Mouse (Mus musculus) heart, postnatal 0 days (tissue): Measurements from ENCODE around the gene Klf6. TPM values are rescaled to one million over a fixed set of nuclear protein-coding genes. Genes with fewer than 3 reads are reported as not detected.

Experiments used
- ATAC-seq: fragments of 200-750 bp; cut with Nextera tagmentation; 2 replicates; pipeline ENCODE4 v1.8.0; 2017; ENCODE audit warnings: low read depth, moderate number of reproducible peaks, moderate library complexity; ENCODE audit not compliant: insufficient read depth
- DNase-seq: peaks from one replicate; pipeline ENCODE4 v3.0.0-alpha.2; 2016; ENCODE audit warnings: low spot score
- H3K27ac ChIP-seq: fragments of 300-500 bp; sonication (generic); 2 replicates; pipeline ENCODE4 v1.5.1; 2014; ENCODE audit warnings: low read depth, mild to moderate bottlenecking
- H3K27me3 ChIP-seq: fragments of 300-500 bp; sonication (generic); 2 replicates; pipeline ENCODE4 v1.6.1; 2014; ENCODE audit warnings: low read length, mixed read lengths; ENCODE audit not compliant: control insufficient read depth, insufficient read depth
- H3K36me3 ChIP-seq: fragments of 300-500 bp; sonication (generic); replicated peaks from 2 replicates; pipeline ENCODE4 v1.6.1; 2014; ENCODE audit warnings: low read length, mixed read lengths; ENCODE audit not compliant: control insufficient read depth, insufficient read depth
- H3K4me1 ChIP-seq: fragments of 300-500 bp; sonication (generic); 2 replicates; pipeline ENCODE4 v1.6.1; 2014; ENCODE audit warnings: antibody characterized with exemption; ENCODE audit not compliant: control insufficient read depth, insufficient read depth
- H3K4me2 ChIP-seq: fragments of 300-500 bp; sonication (generic); 2 replicates; pipeline ENCODE4 v1.6.1; 2014; ENCODE audit warnings: low read depth, mild to moderate bottlenecking, low read length, moderate library complexity
- H3K4me3 ChIP-seq: fragments of 300-500 bp; sonication (generic); 2 replicates; pipeline ENCODE4 v1.5.1; 2014; ENCODE audit warnings: low read depth, low read length
- H3K9ac ChIP-seq: fragments of 300-500 bp; sonication (generic); replicated peaks from 2 replicates; pipeline ENCODE4 v1.6.1; 2014; ENCODE audit warnings: low read depth, low read length, mixed read lengths
- H3K9me3 ChIP-seq: fragments of 300-500 bp; sonication (generic); replicated peaks from 2 replicates; pipeline ENCODE4 v1.6.1; 2016; ENCODE audit warnings: low read length; ENCODE audit not compliant: control insufficient read depth
- CTCF ChIP-seq: IDR thresholded peaks from 2 replicates; pipeline ENCODE4 v1.5.1; 2016; ENCODE audit warnings: antibody characterized with exemption, control low read depth, low read depth
- EP300 ChIP-seq: IDR thresholded peaks from 2 replicates; pipeline ENCODE4 v1.6.1; 2016; ENCODE audit warnings: antibody characterized with exemption, low read depth
- WGBS: fragments of 180-500 bp; shearing (Covaris S2); extraction: QIAGEN DNeasy Blood & Tissue Kit; methylation state at CpG from one replicate; pipeline ENCODE4 v1.1.7; 2014; 5-methylcytosine and 5-hydroxymethylcytosine counted together
- polyA plus RNA-seq: library from polyadenylated mRNA; unstranded; fragments of >200 nt; fragmentation: Nextera tagmentation; extraction: Ambion mirVana; gene quantifications from 2 replicates; pipeline ENCODE4 v1.2.1, GENCODE M21; 2015
- total RNA-seq: library from RNA; depleted of rRNA; stranded (reverse); fragments of >200 nt; gene quantifications from 2 replicates; pipeline ENCODE4 v1.2.3, GENCODE M21; 2014; ENCODE audit warnings: low replicate concordance

Klf6 gene
- total and polyA plus RNA-seq, 2 experiments from 2014 or later: 59.6 to 65.3 TPM

DNA sequence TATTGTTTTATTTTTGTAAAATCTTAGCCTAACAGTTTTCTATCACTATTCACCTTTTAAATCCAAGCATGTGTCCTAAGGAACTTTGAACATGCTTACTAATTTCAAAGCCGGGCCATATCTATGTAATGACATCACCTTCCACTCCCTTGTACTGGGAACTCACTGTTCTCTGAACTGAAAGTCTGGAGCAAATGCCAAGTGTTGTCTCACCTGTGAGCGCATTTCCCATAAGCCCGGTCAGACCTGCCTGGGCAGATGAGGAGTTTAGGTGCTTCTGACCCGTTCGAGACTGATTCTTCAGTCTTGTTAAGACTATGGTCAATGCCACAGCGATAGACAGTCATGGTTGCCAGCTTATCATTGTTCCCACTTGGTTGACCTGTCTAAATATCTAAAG, 19.9 kb upstream of the Klf6 start:
- Histone ChIP-seq H3K4me2 (no peak overlapping the region), H3K9ac (no peak overlapping the region), H3K27ac (peak overlapping the region; percentile 50), H3K4me1 (peaks cover 21% of the 10 kb centered on the region), H3K36me3 (no peaks in the 10 kb centered on the region), H3K27me3 (no peaks in the 10 kb centered on the region), H3K4me3 (no peak overlapping the region), H3K9me3 (no peaks in the 10 kb centered on the region)
- no peak for TF ChIP-seq CTCF
- peak; percentile 48 for TF ChIP-seq EP300
- WGBS: 54% methylated on average over 6 of the region's 6 CpGs
- peak; percentile 75 for DNase-seq
- peak; percentile 40; the same call in 1 of the 2 replicates for ATAC-seq

DNA sequence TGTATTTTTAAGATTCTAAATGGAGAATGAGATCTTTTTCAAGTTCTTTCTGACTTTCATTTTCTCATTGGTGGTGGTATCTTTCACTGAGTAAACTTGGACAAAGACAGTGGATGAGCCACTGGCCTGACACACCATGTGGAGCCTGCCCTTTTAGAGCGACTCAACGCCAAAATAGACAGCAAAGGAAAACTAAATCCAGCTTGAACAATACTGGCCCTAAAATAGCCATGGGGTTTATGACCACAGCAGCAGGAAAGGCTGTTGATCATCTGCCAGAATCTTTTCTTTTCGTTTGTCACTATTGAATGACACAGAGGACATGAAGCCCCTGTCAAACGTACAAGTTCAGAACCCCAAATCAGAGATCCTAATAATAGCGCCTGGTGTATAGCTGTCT, 18.4 kb upstream of the Klf6 start:
- ATAC-seq (no peak), DNase-seq (peak; percentile 45)
- TF ChIP-seq CTCF: no peak
- TF ChIP-seq EP300: no peak
- Histone ChIP-seq H3K27ac (peak overlapping the region; percentile 60), H3K9ac (no peak overlapping the region), H3K9me3 (no peaks in the 10 kb centered on the region), H3K36me3 (no peaks in the 10 kb centered on the region), H3K4me2 (no peak overlapping the region), H3K4me1 (peaks cover 21% of the 10 kb centered on the region), H3K4me3 (no peak overlapping the region), H3K27me3 (no peaks in the 10 kb centered on the region)
- 20% methylated on average over 5 of the region's 5 CpGs for WGBS

DNA sequence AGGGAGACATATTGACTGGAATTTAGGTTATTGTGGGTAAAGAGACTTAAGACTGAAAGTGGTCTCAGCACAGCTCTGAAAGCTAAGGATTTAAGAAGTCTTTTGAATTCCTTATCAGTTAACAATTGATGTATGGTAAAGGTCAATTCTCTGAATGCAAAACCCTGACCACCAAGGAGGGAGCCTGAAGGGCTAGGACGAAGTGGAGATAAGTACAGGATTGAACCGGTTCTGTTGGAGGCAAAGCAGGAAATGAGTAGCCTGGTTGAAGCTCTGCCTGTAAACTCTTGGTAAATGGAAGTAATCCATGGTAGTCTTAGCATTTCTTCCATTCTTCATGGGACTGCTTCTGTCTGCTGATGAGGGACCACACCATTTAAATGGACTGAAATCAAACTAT, 17.5 kb upstream of the Klf6 start:
- no peaks in the 10 kb centered on the region for H3K27me3 ChIP-seq
- H3K4me1 ChIP-seq: peaks cover 21% of the 10 kb centered on the region
- no peak overlapping the region for H3K4me3 ChIP-seq
- H3K27ac ChIP-seq: 0 out of 2 replicates have a peak overlapping the region, but pooled peaks have one; percentile 60
- TF ChIP-seq EP300 (no peak), CTCF (no peak)
- no peak overlapping the region for H3K4me2 ChIP-seq
- no peak overlapping the region for H3K9ac ChIP-seq
- ATAC-seq (no peak), DNase-seq (no peak)
- no peaks in the 10 kb centered on the region for H3K9me3 ChIP-seq
- WGBS: 34% methylated on average over 2 of the region's 2 CpGs
- H3K36me3 ChIP-seq: no peaks in the 10 kb centered on the region

DNA sequence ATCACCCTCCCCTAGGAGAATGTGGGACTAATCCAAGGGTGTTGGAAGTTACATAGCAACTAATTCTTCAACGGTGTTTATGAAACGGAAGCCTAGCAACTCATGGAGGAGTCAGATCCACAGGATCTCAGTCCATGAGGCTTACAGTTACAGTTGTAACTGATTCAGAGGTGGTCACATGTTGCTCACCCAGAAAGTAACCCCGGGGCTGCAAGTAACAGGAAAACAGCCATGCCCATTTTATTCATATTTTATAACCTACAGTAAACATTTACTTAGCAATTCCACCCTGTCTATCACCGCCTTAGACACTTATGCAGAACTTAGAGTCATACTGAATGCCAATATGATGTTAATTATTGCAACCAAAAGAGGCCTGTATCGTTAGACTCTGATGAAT, 16.9 kb upstream of the Klf6 start:
- no peaks in the 10 kb centered on the region for H3K36me3 ChIP-seq
- no peak overlapping the region for H3K4me3 ChIP-seq
- WGBS: 88% methylated on average over 5 of the region's 5 CpGs
- no peak overlapping the region for H3K9ac ChIP-seq
- no peak overlapping the region for H3K4me2 ChIP-seq
- DNase-seq: no peak
- peaks cover 21% of the 10 kb centered on the region for H3K4me1 ChIP-seq
- H3K27ac ChIP-seq: 0 out of 2 replicates have a peak overlapping the region, but pooled peaks have one; percentile 82
- H3K9me3 ChIP-seq: no peaks in the 10 kb centered on the region
- no peak for TF ChIP-seq EP300
- TF ChIP-seq CTCF: no peak
- ATAC-seq: no peak
- H3K27me3 ChIP-seq: no peaks in the 10 kb centered on the region

DNA sequence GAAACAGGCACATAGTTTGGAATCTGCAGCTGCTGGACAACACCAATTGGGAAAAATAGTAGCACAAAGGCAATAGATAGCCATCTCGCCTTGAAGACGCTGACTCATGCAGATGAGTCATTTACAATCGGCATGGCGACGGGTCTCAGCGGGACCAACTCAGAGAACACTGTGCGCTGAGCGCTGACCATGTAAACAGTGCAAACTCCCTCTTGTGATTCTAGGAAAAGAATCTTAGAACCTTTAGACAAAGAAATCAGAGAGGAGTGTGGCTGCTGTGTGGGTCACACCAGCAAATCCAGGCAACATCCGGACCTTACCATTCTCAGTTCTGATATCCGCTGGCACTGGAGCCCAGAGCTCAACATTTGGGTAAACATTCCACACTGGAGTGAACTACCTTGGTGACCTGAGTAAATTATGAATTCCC, 16.1 kb upstream of the Klf6 start:
- H3K27me3 ChIP-seq: no peaks in the 10 kb centered on the region
- no peak overlapping the region for H3K9ac ChIP-seq
- no peak overlapping the region for H3K4me3 ChIP-seq
- peak overlapping the region; percentile 37 for H3K4me2 ChIP-seq
- peak overlapping the region; percentile 82 for H3K27ac ChIP-seq
- peak; percentile 32 for DNase-seq
- H3K9me3 ChIP-seq: no peaks in the 10 kb centered on the region
- peak; percentile 42 for ATAC-seq
- peaks cover 21% of the 10 kb centered on the region for H3K4me1 ChIP-seq
- 36% methylated on average over 10 of the region's 10 CpGs for WGBS
- no peaks in the 10 kb centered on the region for H3K36me3 ChIP-seq
- TF ChIP-seq CTCF: no peak
- peak; percentile 56; the same call in 1 of the 2 replicates for TF ChIP-seq EP300

DNA sequence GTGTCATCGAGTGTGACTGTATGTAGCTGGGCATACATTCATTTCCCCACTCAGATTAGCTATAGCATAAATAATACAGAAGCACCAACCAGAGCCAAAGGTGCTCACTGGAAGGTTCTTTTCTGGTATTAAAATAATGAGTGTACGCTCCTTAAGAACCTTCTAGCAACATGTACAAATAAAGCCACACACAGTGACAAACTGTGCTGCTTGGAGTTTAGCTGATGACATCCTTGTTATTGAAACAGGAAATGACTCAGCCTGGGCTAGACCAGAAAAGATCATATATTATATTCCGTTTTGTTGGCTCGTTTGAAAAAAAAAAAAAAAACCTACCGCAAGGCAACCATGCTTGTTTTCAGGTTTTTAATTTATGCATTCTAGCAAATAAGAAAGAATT, 15.7 kb upstream of the Klf6 start:
- no peaks in the 10 kb centered on the region for H3K36me3 ChIP-seq
- no peak overlapping the region for H3K9ac ChIP-seq
- peak overlapping the region; percentile 37 for H3K4me2 ChIP-seq
- peaks cover 21% of the 10 kb centered on the region for H3K4me1 ChIP-seq
- no peaks in the 10 kb centered on the region for H3K9me3 ChIP-seq
- 0 out of 2 replicates have a peak, but pooled peaks have one; percentile 34 for ATAC-seq
- no peak for TF ChIP-seq EP300
- TF ChIP-seq CTCF: no peak
- WGBS: 62% methylated on average over 5 of the region's 5 CpGs
- DNase-seq: peak; percentile 46
- no peaks in the 10 kb centered on the region for H3K27me3 ChIP-seq
- no peak overlapping the region for H3K4me3 ChIP-seq
- H3K27ac ChIP-seq: peak overlapping the region; percentile 82
